Mouse (Mus musculus): ENCODE data around the gene Mnat1. TPM values are rescaled to one million over a fixed set of nuclear protein-coding genes. Genes with fewer than 3 reads are reported as not detected.

Gene Mnat1
- polyA plus RNA-seq, 1 experiment: 15.2 TPM

- DNase-seq (ENCODE audit: extremely low spot score in 1 of 2, low spot score in 1 of 2): no peak
Measured at GRCm38 (mm10) chr12:73300531-73300930, 177.0 kb downstream of the Mnat1 start.

GRCm38 (mm10) chr12:73304636-73305035 is 181.1 kb downstream of the Mnat1 start:
- DNase-seq (ENCODE audit: extremely low spot score in 1 of 2, low spot score in 1 of 2): no peak

GRCm38 (mm10) chr12:73307750-73308149 is 184.2 kb downstream of the Mnat1 start:
- DNase-seq (ENCODE audit: extremely low spot score in 1 of 2, low spot score in 1 of 2): no peak

- DNase-seq (ENCODE audit: extremely low spot score in 1 of 2, low spot score in 1 of 2): no peak
Measured at GRCm38 (mm10) chr12:73308711-73309110, 185.2 kb downstream of the Mnat1 start.

GRCm38 (mm10) chr12:73317706-73318686 is 194.5 kb downstream of the Mnat1 start:
- no peak for DNase-seq (ENCODE audit: extremely low spot score in 1 of 2, low spot score in 1 of 2)

Other genes starting within 250 kb of the Mnat1 start
- 0.02 TPM in 1 of 2 replicates, not detected in the other for gene Six6, start 183.8 kb upstream of the Mnat1 start, polyA plus RNA-seq (2012; rRNA removed)
- 33.9 and 36.3 TPM in 2 replicates for gene 4930447C04Rik, start 182.9 kb upstream of the Mnat1 start, polyA plus RNA-seq (2012; rRNA removed)
- gene Six1, start 69.8 kb upstream of the Mnat1 start, polyA plus RNA-seq (2012; rRNA removed): 0.16 and 0.34 TPM in 2 replicates
- 0.32 and 0.48 TPM in 2 replicates for gene Six4, start 10.3 kb upstream of the Mnat1 start, polyA plus RNA-seq (2012; rRNA removed)
- 13.6 and 15.5 TPM in 2 replicates for gene Trmt5, start 163.0 kb downstream of the Mnat1 start, polyA plus RNA-seq (2012; rRNA removed)
- gene Slc38a6, start 163.1 kb downstream of the Mnat1 start, polyA plus RNA-seq (2012; rRNA removed): 31.0 and 34.4 TPM in 2 replicates

Data from frontal cortex, adult 2 months (tissue).